Mouse (Mus musculus) midbrain, embryonic 14.5 days (tissue): ENCODE data around the gene Myl7. TPM values are rescaled to one million over a fixed set of nuclear protein-coding genes. Genes with fewer than 3 reads are reported as not detected.

ENCODE experiments used
- ATAC-seq: fragments of 200-750 bp; cut with Nextera tagmentation; 2 replicates; pipeline ENCODE4 v1.8.0; 2017; ENCODE audit warnings: moderate number of reproducible peaks, moderate library complexity; ENCODE audit not compliant: low FRiP score, low TSS enrichment
- DNase-seq: peaks from one replicate; pipeline ENCODE4 v3.0.0-alpha.2; 2015
- H3K27ac ChIP-seq: fragments of 300-500 bp; sonication (generic); replicated peaks from 2 replicates; pipeline ENCODE4 v1.5.1; 2014; ENCODE audit warnings: mild to moderate bottlenecking, low read depth, low read length, moderate library complexity
- H3K27me3 ChIP-seq: fragments of 300-500 bp; sonication (generic); 2 replicates; pipeline ENCODE4 v1.6.1; 2014; ENCODE audit warnings: low read length, control low read depth, mixed read lengths; ENCODE audit not compliant: control insufficient read depth, insufficient read depth
- H3K36me3 ChIP-seq: fragments of 300-500 bp; sonication (generic); 2 replicates; pipeline ENCODE4 v1.6.1; 2014; ENCODE audit warnings: low read length, control low read depth; ENCODE audit not compliant: control insufficient read depth, insufficient read depth
- H3K4me1 ChIP-seq: fragments of 300-500 bp; sonication (generic); 2 replicates; pipeline ENCODE4 v1.6.1; 2014; ENCODE audit warnings: mild to moderate bottlenecking, antibody characterized with exemption, low read length, control low read depth; ENCODE audit not compliant: control insufficient read depth, insufficient read depth
- H3K4me2 ChIP-seq: fragments of 300-500 bp; sonication (generic); 2 replicates; pipeline ENCODE4 v1.6.1; 2014; ENCODE audit warnings: mild to moderate bottlenecking, low read length, moderate library complexity
- H3K4me3 ChIP-seq: fragments of 300-500 bp; sonication (generic); replicated peaks from 2 replicates; pipeline ENCODE4 v1.5.1; 2014; ENCODE audit warnings: low read depth, low read length
- H3K9ac ChIP-seq: fragments of 300-500 bp; sonication (generic); replicated peaks from 2 replicates; pipeline ENCODE4 v1.6.1; 2014; ENCODE audit warnings: mild to moderate bottlenecking, low read length, moderate library complexity
- H3K9me3 ChIP-seq: fragments of 300-500 bp; sonication (generic); 2 replicates; pipeline ENCODE4 v1.6.1; 2016; ENCODE audit warnings: low read length, control low read depth, mixed read lengths; ENCODE audit not compliant: control insufficient read depth
- WGBS: fragments of 180-500 bp; shearing (Covaris S2); extraction: QIAGEN DNeasy Blood & Tissue Kit; methylation state at CpG from one replicate; pipeline ENCODE4 v1.1.7; 2014; 5-methylcytosine and 5-hydroxymethylcytosine counted together
- polyA plus RNA-seq: library from polyadenylated mRNA; unstranded; fragments of >200 nt; fragmentation: Nextera tagmentation; extraction: Ambion mirVana; gene quantifications from 2 replicates; pipeline ENCODE4 v1.2.1, GENCODE M21; 2014

The Myl7 gene
- polyA plus RNA-seq, 1 experiment from 2014 or later: not detected

- WGBS: 33% methylated on average over 17 of the region's 17 CpGs
- H3K9me3 ChIP-seq: no peaks in the 10 kb centered on the region
- no peak overlapping the region for H3K4me3 ChIP-seq
- no peaks in the 10 kb centered on the region for H3K27me3 ChIP-seq
- no peak overlapping the region for H3K4me2 ChIP-seq
- H3K4me1 ChIP-seq: no peaks in the 10 kb centered on the region
- no peaks in the 10 kb centered on the region for H3K36me3 ChIP-seq
- no peak overlapping the region for H3K27ac ChIP-seq
- ATAC-seq (no peak), DNase-seq (no peak)
- no peak overlapping the region for H3K9ac ChIP-seq
Measured at GRCm38 (mm10) chr11:5920323-5920960, 21.9 kb upstream of the Myl7 start.

- Histone ChIP-seq H3K9me3 (no peaks in the 10 kb centered on the region), H3K9ac (no peak overlapping the region), H3K27me3 (no peaks in the 10 kb centered on the region), H3K4me1 (no peaks in the 10 kb centered on the region), H3K4me3 (no peak overlapping the region), H3K36me3 (no peaks in the 10 kb centered on the region), H3K4me2 (no peak overlapping the region), H3K27ac (no peak overlapping the region)
- ATAC-seq: no peak
- no peak for DNase-seq
- 94% methylated on average over 4 of the region's 4 CpGs for WGBS
Measured at GRCm38 (mm10) chr11:5919606-5920005, 21.0 kb upstream of the Myl7 start.

GRCm38 (mm10) chr11:5918111-5918510 is 19.5 kb upstream of the Myl7 start:
- DNase-seq (no peak), ATAC-seq (no peak)
- Histone ChIP-seq H3K4me3 (no peak overlapping the region), H3K27me3 (no peaks in the 10 kb centered on the region), H3K4me2 (no peak overlapping the region), H3K27ac (no peak overlapping the region), H3K4me1 (no peaks in the 10 kb centered on the region), H3K9ac (no peak overlapping the region), H3K9me3 (no peaks in the 10 kb centered on the region), H3K36me3 (no peaks in the 10 kb centered on the region)
- 72% methylated on average over 2 of the region's 2 CpGs for WGBS

GRCm38 (mm10) chr11:5916178-5916548 is 17.6 kb upstream of the Myl7 start:
- Histone ChIP-seq H3K4me1 (no peaks in the 10 kb centered on the region), H3K27ac (no peak overlapping the region), H3K4me3 (no peak overlapping the region), H3K9ac (no peak overlapping the region), H3K9me3 (no peaks in the 10 kb centered on the region), H3K4me2 (no peak overlapping the region), H3K36me3 (no peaks in the 10 kb centered on the region), H3K27me3 (no peaks in the 10 kb centered on the region)
- WGBS: 68% methylated on average over 8 of the region's 8 CpGs
- DNase-seq (no peak), ATAC-seq (no peak)

GRCm38 (mm10) chr11:5915429-5916177 is 17.0 kb upstream of the Myl7 start:
- H3K9me3 ChIP-seq: no peaks in the 10 kb centered on the region
- no peaks in the 10 kb centered on the region for H3K27me3 ChIP-seq
- no peaks in the 10 kb centered on the region for H3K4me1 ChIP-seq
- no peak overlapping the region for H3K9ac ChIP-seq
- no peak for DNase-seq
- H3K4me2 ChIP-seq: no peak overlapping the region
- no peak overlapping the region for H3K27ac ChIP-seq
- H3K4me3 ChIP-seq: no peak overlapping the region
- no peaks in the 10 kb centered on the region for H3K36me3 ChIP-seq
- no peak for ATAC-seq
- 88% methylated on average over 5 of the region's 5 CpGs for WGBS

GRCm38 (mm10) chr11:5914940-5915339 is 16.4 kb upstream of the Myl7 start:
- no peak overlapping the region for H3K4me2 ChIP-seq

GRCm38 (mm10) chr11:5913936-5914335 is 15.4 kb upstream of the Myl7 start:
- WGBS: 72% methylated on average over 4 of the region's 4 CpGs
- Histone ChIP-seq H3K27me3 (no peaks in the 10 kb centered on the region), H3K9me3 (no peaks in the 10 kb centered on the region), H3K4me3 (no peak overlapping the region), H3K9ac (no peak overlapping the region), H3K4me2 (no peak overlapping the region), H3K27ac (no peak overlapping the region), H3K36me3 (no peaks in the 10 kb centered on the region), H3K4me1 (no peaks in the 10 kb centered on the region)
- DNase-seq: no peak
- no peak for ATAC-seq

More at GRCm38 (mm10) chr11:5914940-5915339, 16.4 kb upstream of the Myl7 start:
- Histone ChIP-seq H3K27ac (no peak overlapping the region), H3K9ac (no peak overlapping the region), H3K36me3 (no peaks in the 10 kb centered on the region), H3K27me3 (no peaks in the 10 kb centered on the region), H3K4me1 (no peaks in the 10 kb centered on the region), H3K4me3 (no peak overlapping the region), H3K9me3 (no peaks in the 10 kb centered on the region)
- DNase-seq: no peak
- no peak for ATAC-seq
- whole genome bisulfite sequencing: 65% methylated on average over 5 of the region's 5 CpGs

- no peak overlapping the region for H3K4me3 ChIP-seq
- 72% methylated on average over 8 of the region's 8 CpGs for WGBS
- no peaks in the 10 kb centered on the region for H3K27me3 ChIP-seq
- no peak overlapping the region for H3K9ac ChIP-seq
- no peaks in the 10 kb centered on the region for H3K4me1 ChIP-seq
- no peaks in the 10 kb centered on the region for H3K9me3 ChIP-seq
- no peak overlapping the region for H3K4me2 ChIP-seq
- no peaks in the 10 kb centered on the region for H3K36me3 ChIP-seq
- no peak overlapping the region for H3K27ac ChIP-seq
- no peak for ATAC-seq
- DNase-seq: no peak
Measured at GRCm38 (mm10) chr11:5913256-5913655, 14.7 kb upstream of the Myl7 start.

GRCm38 (mm10) chr11:5912635-5913034 is 14.1 kb upstream of the Myl7 start:
- Histone ChIP-seq H3K27me3 (no peaks in the 10 kb centered on the region), H3K4me2 (no peak overlapping the region), H3K4me1 (no peaks in the 10 kb centered on the region), H3K9ac (no peak overlapping the region), H3K27ac (no peak overlapping the region), H3K9me3 (no peaks in the 10 kb centered on the region), H3K36me3 (no peaks in the 10 kb centered on the region), H3K4me3 (no peak overlapping the region)
- no peak for ATAC-seq
- DNase-seq: peak; percentile 68
- 34% methylated on average over 5 of the region's 5 CpGs for WGBS
